Mouse (Mus musculus): ENCODE measurements around the gene Ugt1a2.
A peak's percentile ranks its signal among the peaks of the same experiment; 100 is the strongest.
"Not testable (repeated sequence)": the region's sequence is repeated elsewhere in the genome, so short reads cannot be mapped to it uniquely, and the experiment has no call there.

Ugt1a2 gene

GRCm38 (mm10) chr1:88218051-88218450 lies 17.6 kb downstream of the Ugt1a2 start:
- DNase-seq (ENCODE audit: low spot score): no peak

DNA sequence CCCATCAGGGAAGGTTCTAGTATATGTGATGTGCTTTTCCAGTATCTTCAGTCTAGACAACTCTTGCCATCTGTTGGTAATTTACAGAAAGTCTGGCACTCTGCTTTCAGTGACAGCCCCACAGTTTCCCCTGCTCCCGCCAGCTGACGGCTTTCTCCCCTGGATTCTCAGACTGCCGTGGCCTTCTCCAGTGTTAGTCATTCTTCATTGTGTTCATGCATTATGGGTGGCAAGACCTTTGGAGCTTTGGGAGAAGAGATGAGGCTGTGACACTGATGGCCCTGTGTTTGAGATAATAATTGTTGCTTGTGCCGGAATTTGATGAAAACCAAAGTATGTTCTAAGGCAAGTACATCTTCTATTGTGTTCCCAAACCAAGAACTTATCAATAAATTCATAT lies 18.2 kb downstream of the Ugt1a2 start:
- DNase-seq (ENCODE audit: low spot score): no peak

GRCm38 (mm10) chr1:88219054-88219453 lies 18.7 kb downstream of the Ugt1a2 start:
- DNase-seq (ENCODE audit: low spot score): no peak

DNA sequence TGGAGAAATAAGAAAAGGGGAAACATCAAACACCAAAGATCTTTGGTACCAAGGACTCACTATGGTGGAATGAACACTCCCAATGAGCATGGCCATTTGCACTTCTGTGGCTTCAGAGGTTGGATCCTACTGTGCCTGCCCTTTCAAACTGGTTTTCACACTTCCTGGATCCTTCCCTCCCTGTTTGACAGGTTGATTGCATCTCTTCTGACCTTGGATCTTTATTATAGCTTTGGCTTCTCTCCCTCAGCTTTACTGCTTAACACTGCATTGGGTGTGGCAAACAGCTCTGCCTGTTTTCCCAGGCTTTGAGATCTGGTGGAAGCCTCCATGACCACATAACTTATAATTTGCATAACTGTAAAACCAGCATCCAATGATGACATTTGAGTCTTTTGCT lies 19.9 kb downstream of the Ugt1a2 start:
- no peak for DNase-seq (ENCODE audit: low spot score)

GRCm38 (mm10) chr1:88222216-88222615 lies 21.8 kb downstream of the Ugt1a2 start:
- DNase-seq (ENCODE audit: low spot score): no peak

- DNase-seq (ENCODE audit: low spot score): not testable (repeated sequence)
These were observed 22.7 kb downstream of the Ugt1a2 start for GRCm38 (mm10) chr1:88223011-88223515.

GRCm38 (mm10) chr1:88223591-88223990 lies 23.2 kb downstream of the Ugt1a2 start:
- no peak for DNase-seq (ENCODE audit: low spot score)

DNA sequence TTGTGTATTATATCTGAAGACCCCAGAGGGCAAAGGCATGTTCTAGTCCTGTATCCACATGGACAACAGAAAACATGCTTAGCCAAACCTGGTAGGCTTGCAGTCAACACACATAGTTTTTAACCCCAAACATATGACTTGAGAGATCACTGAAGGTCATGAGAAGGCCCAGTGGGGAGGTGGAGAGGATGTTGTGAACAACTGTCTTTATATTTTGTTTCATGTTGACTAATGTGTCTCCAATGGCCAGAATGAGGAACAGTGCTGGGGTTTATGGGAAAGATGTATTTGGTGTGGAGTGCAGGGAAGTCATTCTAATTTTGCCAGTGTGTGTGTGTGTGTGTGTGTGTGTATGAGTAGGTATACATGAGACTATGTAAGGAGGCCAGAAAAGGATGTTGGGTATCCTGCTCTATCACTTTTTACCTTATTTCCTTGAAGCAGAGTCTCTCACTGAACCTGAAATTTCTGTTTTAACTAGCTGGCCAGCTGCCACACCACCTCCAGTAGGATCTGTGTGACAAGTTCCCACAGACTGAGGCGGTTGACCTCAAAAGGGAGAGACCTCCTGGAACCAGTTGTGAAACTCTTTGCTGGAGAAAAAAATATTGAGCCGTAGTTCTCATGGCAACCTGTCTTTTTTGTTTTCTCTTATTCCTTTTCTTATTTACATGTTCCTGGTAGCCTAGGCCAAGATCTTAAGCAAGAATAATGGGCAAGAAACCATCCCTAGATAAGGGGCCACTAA lies 23.8 kb downstream of the Ugt1a2 start:
- no peak for DNase-seq (ENCODE audit: low spot score)

DNA sequence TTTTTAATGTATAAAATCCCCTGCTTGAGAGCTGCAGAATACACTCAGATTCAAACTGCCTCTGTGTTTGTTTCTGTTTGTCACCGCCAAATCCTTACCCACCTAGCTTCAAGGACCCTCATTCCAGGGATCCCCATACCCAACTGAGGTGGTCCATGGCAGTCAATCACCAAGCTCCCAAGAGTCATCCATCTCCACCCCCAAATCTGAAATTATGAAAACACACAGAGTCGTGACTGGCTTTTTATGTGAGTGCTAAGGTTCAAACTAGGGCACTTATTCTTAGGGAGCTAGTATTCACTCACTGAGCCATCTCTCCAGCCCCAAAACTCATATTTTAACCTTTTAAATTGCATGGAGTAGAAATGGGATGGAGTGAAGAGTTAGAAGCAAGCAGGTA lies 24.9 kb downstream of the Ugt1a2 start:
- DNase-seq (ENCODE audit: low spot score): not testable (repeated sequence)

DNA sequence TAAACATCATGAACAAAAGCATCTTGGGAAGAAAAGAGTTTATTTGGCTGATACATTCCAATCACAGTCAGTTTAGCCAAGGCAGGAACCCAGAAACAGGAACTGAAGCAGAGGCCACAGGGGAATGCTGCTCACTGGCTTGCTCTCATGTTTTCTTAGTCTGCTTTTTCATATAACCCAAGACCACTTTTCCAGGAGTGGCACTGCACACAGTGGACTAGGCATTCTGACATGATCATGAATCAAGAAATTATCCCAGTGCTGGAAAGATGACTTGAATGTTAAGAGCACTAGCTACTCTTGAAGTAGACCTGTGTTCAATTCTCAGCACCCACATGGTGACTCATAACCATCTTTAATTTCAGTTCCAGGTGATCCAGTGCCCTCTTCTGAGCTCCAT lies 25.3 kb downstream of the Ugt1a2 start:
- peak; percentile 2 for DNase-seq (ENCODE audit: low spot score)

GRCm38 (mm10) chr1:88226670-88227379 lies 26.4 kb downstream of the Ugt1a2 start, which contains the start of gene Mroh2a:
Gene Mroh2a, plus strand, starts transcription at chr1:88226986.
- peak; percentile 5 for DNase-seq (ENCODE audit: low spot score)

DNA sequence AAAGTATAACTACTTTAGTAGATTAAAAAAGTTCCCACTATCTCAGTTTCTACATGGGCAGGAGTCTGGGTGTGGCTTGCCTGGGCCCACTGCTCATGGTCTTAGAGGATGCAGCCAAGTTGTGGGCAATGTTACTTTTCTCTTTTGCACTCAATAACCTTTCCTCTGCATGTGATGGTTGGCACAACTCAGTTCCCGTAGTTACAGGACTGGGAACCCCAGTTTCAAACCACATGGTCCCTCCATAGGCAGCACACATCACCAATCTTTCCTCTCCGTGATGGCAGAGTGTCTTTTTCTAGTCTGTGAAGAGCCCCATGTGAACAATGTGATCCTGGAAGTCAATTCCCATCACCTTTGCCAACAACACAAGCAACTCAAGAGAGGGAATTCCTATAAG lies 27.1 kb downstream of the Ugt1a2 start:
- DNase-seq (ENCODE audit: low spot score): no peak

- DNase-seq (ENCODE audit: low spot score): no peak
These were observed 27.7 kb downstream of the Ugt1a2 start for GRCm38 (mm10) chr1:88228121-88228520.

GRCm38 (mm10) chr1:88229566-88229965 lies 29.2 kb downstream of the Ugt1a2 start:
- no peak for DNase-seq (ENCODE audit: low spot score)

GRCm38 (mm10) chr1:88229986-88230385 lies 29.6 kb downstream of the Ugt1a2 start:
- DNase-seq (ENCODE audit: low spot score): no peak

GRCm38 (mm10) chr1:88230421-88230820 lies 30.0 kb downstream of the Ugt1a2 start:
- DNase-seq (ENCODE audit: low spot score): no peak

DNA sequence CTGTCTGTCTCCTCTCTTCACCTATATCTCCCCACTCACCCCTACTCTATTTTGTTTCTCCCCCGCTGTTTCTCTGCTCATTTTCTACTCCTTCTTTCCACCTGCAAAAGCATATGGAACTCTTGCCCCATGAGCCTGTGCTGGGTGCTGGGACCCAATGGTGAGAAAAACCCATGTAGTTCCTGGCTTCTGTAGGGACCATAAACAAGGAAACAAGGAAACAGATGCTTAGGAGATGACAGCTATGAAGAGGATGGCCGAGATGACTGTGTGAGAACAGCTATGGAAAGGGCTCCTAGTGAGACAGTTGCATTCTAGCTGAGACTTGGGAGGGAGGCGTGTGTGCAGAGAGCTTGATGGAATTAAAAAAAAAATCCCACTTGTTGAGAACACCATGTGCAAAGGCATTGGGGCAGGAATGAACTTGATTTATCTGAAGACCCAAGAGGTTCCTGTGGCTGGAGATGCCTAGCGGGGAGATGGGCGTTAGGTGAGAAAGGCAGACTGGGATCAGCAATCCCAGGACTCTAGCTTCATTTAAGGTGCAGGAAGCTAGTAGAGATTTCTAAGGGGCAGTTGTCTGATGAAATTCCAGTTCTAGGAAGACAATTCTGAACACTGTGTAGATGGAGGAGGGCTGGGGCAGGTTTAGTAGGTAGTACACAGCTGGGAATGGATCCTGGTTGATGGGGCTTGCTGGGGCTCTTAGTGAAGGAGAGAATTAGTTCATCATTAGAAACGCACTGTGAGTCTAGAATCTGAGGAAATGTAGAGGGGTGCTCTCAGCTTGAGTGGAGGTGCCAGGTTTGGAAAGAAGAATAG lies 30.8 kb downstream of the Ugt1a2 start:
- DNase-seq (ENCODE audit: low spot score): no peak

DNA sequence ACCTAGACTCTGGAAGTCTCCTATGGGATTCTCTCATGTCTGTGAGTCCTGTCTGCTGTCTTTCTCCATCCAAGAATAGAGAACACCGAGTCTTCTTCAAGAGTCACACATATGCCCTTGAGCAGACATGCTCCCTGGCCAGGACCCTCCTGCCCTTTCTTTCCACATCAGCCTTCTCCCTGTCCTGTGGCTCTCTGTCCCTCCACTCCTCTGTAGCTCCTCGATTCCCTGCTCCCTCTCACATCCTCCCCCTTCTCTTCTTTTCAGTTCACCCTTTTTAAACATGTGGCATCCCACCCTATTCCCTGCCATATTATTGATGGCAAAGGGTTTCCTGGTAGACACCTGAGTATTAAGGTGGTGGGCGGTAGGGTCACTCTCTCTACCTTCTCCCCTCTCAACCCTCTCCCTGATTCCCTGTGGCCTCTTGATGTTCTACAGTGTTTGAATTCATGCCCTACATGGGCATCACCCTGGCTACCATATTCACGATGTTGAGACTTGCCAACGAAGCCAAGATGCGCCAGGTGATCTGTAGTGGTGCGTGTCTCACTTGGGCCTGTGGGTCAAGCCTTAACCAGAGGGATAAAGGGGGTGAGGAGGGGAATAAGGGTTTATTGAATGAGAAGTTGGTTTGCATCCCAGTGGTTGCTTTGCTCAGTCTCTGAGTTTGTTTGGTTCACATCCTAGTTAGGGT lies 31.6 kb downstream of the Ugt1a2 start:
- DNase-seq (ENCODE audit: low spot score): no peak

DNA sequence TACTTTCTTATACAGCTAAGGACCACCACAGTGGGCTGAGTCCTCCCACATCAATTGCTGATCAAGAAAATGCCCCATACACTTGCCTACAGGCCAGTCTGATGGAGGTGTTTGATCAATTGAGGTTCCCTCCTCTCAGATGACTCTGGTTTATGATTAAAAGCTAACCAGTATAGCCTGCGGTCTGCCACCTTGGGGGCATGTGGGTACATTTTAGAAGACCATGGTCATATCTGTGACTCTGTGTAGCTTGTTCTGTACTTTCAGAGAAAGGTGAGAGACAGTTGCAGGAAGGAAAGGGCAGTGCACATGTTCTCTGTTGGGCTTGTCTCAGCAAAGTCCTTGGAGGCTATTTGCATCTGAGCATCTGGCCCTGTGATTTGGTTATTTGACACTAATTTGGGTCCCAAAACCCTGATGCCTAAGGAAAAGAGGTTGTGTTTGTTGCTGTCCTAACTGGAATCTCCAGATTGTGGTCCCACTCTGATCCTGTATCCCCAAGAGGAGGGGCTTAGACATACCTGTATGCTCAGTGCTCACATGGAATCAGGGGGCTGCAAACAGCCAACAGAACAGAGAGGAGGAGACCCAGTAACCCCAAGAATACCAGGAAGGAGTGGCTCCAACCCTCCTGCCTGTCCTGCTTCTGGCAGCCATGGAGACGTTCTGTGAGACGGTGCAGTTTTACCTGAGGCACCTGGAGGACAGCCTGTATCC lies 32.4 kb downstream of the Ugt1a2 start:
- no peak for DNase-seq (ENCODE audit: low spot score)

- DNase-seq (ENCODE audit: low spot score): no peak
These were observed 33.2 kb downstream of the Ugt1a2 start for GRCm38 (mm10) chr1:88233421-88234247.
